Mouse (Mus musculus) stomach, embryonic 16.5 days (tissue): ENCODE measurements around the gene Ubr3. TPM values are rescaled to one million over a fixed set of nuclear protein-coding genes. Genes with fewer than 3 reads are reported as not detected.
"Not testable (repeated sequence)": the region's sequence is repeated elsewhere in the genome, so short reads cannot be mapped to it uniquely, and the experiment has no call there.

Source experiments
- ATAC-seq: fragments of 200-750 bp; cut with Nextera tagmentation; 2 replicates; pipeline ENCODE4 v1.8.0; 2017; ENCODE audit warnings: moderate number of reproducible peaks, moderate TSS enrichment; ENCODE audit not compliant: insufficient read depth, low FRiP score
- H3K27ac ChIP-seq: fragments of 300-500 bp; sonication (generic); 2 replicates; pipeline ENCODE4 v1.5.1; 2014; ENCODE audit warnings: low read length
- H3K27me3 ChIP-seq: fragments of 300-500 bp; sonication (generic); 2 replicates; pipeline ENCODE4 v1.6.1; 2014; ENCODE audit warnings: low read length, control low read depth, mixed read lengths; ENCODE audit not compliant: control insufficient read depth, insufficient read depth
- H3K36me3 ChIP-seq: fragments of 300-500 bp; sonication (generic); 2 replicates; pipeline ENCODE4 v1.6.1; 2014; ENCODE audit warnings: low read length; ENCODE audit not compliant: control insufficient read depth, insufficient read depth
- H3K4me1 ChIP-seq: fragments of 300-500 bp; sonication (generic); 2 replicates; pipeline ENCODE4 v1.6.1; 2014; ENCODE audit warnings: low read length, control low read depth, mixed read lengths; ENCODE audit not compliant: control insufficient read depth, insufficient read depth
- H3K4me2 ChIP-seq: fragments of 300-500 bp; sonication (generic); 2 replicates; pipeline ENCODE4 v1.6.1; 2014; ENCODE audit warnings: low read depth, low read length, mixed read lengths
- H3K4me3 ChIP-seq: fragments of 300-500 bp; sonication (generic); replicated peaks from 2 replicates; pipeline ENCODE4 v1.5.1; 2014; ENCODE audit warnings: mild to moderate bottlenecking, low read length
- H3K9ac ChIP-seq: fragments of 300-500 bp; sonication (generic); 2 replicates; pipeline ENCODE4 v1.6.1; 2014; ENCODE audit warnings: low read length
- H3K9me3 ChIP-seq: fragments of 300-500 bp; sonication (generic); replicated peaks from 2 replicates; pipeline ENCODE4 v1.6.1; 2016; ENCODE audit warnings: low read length, control low read depth; ENCODE audit not compliant: control insufficient read depth
- WGBS: fragments of 180-500 bp; shearing (Covaris S2); extraction: QIAGEN DNeasy Blood & Tissue Kit; methylation state at CpG from one replicate; pipeline ENCODE4 v1.1.7; 2014; 5-methylcytosine and 5-hydroxymethylcytosine counted together
- polyA plus RNA-seq: library from polyadenylated mRNA; unstranded; fragments of >200 nt; fragmentation: Nextera tagmentation; extraction: Ambion mirVana; gene quantifications from 2 replicates; pipeline ENCODE4 v1.2.1, GENCODE M21; 2015

Gene Ubr3
- polyA plus RNA-seq, 1 experiment from 2014 or later = 12.7 TPM

GRCm38 (mm10) chr2:69939649-69940048, 42.6 kb downstream of the Ubr3 start:
- Histone ChIP-seq H3K27ac (no peak overlapping the region), H3K36me3 (no peaks in the 10 kb centered on the region), H3K4me3 (no peak overlapping the region), H3K27me3 (no peaks in the 10 kb centered on the region), H3K4me2 (no peak overlapping the region), H3K9ac (no peak overlapping the region), H3K4me1 (no peaks in the 10 kb centered on the region), H3K9me3 (no peaks in the 10 kb centered on the region)
- WGBS = 92% methylated on average over 5 of the region's 5 CpGs
- no peak for ATAC-seq

- H3K4me2 ChIP-seq = no peak overlapping the region
- 80% methylated on average over 4 of the region's 4 CpGs for WGBS
- no peak for ATAC-seq
These were observed 44.5 kb downstream of the Ubr3 start for GRCm38 (mm10) chr2:69941391-69942030.

GRCm38 (mm10) chr2:69952849-69953248, 55.8 kb downstream of the Ubr3 start:
- Histone ChIP-seq H3K9ac (no peak overlapping the region), H3K4me2 (no peak overlapping the region), H3K27ac (no peak overlapping the region), H3K36me3 (no peaks in the 10 kb centered on the region), H3K9me3 (no peaks in the 10 kb centered on the region), H3K4me1 (no peaks in the 10 kb centered on the region), H3K4me3 (no peak overlapping the region), H3K27me3 (no peaks in the 10 kb centered on the region)
- ATAC-seq = no peak
- WGBS = 70% methylated on average over 8 of the region's 8 CpGs

More at GRCm38 (mm10) chr2:69941391-69942030, 44.5 kb downstream of the Ubr3 start:
- Histone ChIP-seq H3K36me3 (no peaks in the 10 kb centered on the region), H3K4me3 (no peak overlapping the region), H3K9me3 (no peaks in the 10 kb centered on the region), H3K27ac (no peak overlapping the region), H3K9ac (no peak overlapping the region), H3K27me3 (no peaks in the 10 kb centered on the region), H3K4me1 (no peaks in the 10 kb centered on the region)

- no peak for ATAC-seq
- no peak overlapping the region for H3K9ac ChIP-seq
- no peaks in the 10 kb centered on the region for H3K36me3 ChIP-seq
- H3K4me2 ChIP-seq = no peak overlapping the region
- H3K4me3 ChIP-seq = no peak overlapping the region
- H3K9me3 ChIP-seq = no peaks in the 10 kb centered on the region
- H3K27me3 ChIP-seq = no peaks in the 10 kb centered on the region
- no peaks in the 10 kb centered on the region for H3K4me1 ChIP-seq
- no peak overlapping the region for H3K27ac ChIP-seq
- 50% methylated on average over 2 of the region's 2 CpGs for WGBS
These were observed 58.6 kb downstream of the Ubr3 start for GRCm38 (mm10) chr2:69955635-69956034.

GRCm38 (mm10) chr2:69957622-69958021, 60.6 kb downstream of the Ubr3 start:
- Histone ChIP-seq H3K27me3 (no peaks in the 10 kb centered on the region), H3K9me3 (no peaks in the 10 kb centered on the region), H3K4me3 (no peak overlapping the region), H3K4me2 (no peak overlapping the region), H3K4me1 (no peaks in the 10 kb centered on the region), H3K36me3 (0 out of 2 replicates have a peak, but pooled peaks cover 7% of the 10 kb centered on the region), H3K27ac (no peak overlapping the region), H3K9ac (no peak overlapping the region)
- ATAC-seq = no peak
- 82% methylated on average over 2 of the region's 2 CpGs for WGBS

- Histone ChIP-seq H3K27ac (no peak overlapping the region), H3K4me1 (no peaks in the 10 kb centered on the region), H3K9ac (no peak overlapping the region), H3K9me3 (no peaks in the 10 kb centered on the region), H3K4me2 (no peak overlapping the region), H3K27me3 (no peaks in the 10 kb centered on the region), H3K4me3 (no peak overlapping the region), H3K36me3 (peaks cover 18% of the 10 kb centered on the region)
- ATAC-seq = no peak
- 96% methylated on average over 2 of the region's 2 CpGs for WGBS
These were observed 77.8 kb downstream of the Ubr3 start for GRCm38 (mm10) chr2:69974896-69975295.

GRCm38 (mm10) chr2:69989224-69989623, 92.2 kb downstream of the Ubr3 start:
- Histone ChIP-seq H3K36me3 (peaks cover 8% of the 10 kb centered on the region; the same call in 1 of the 2 replicates), H3K9me3 (no peaks in the 10 kb centered on the region), H3K4me2 (no peak overlapping the region), H3K4me3 (no peak overlapping the region), H3K4me1 (no peaks in the 10 kb centered on the region), H3K27ac (no peak overlapping the region), H3K9ac (no peak overlapping the region), H3K27me3 (no peaks in the 10 kb centered on the region)
- 92% methylated on average over 6 of the region's 6 CpGs for WGBS
- no peak for ATAC-seq

- 50% methylated on average over 2 of the region's 2 CpGs for WGBS
- Histone ChIP-seq H3K4me1 (no peaks in the 10 kb centered on the region), H3K36me3 (peaks cover 13% of the 10 kb centered on the region; the same call in 1 of the 2 replicates), H3K9me3 (no peaks in the 10 kb centered on the region), H3K4me2 (no peak overlapping the region), H3K27me3 (no peaks in the 10 kb centered on the region), H3K9ac (no peak overlapping the region), H3K4me3 (no peak overlapping the region), H3K27ac (no peak overlapping the region)
- no peak for ATAC-seq
These were observed 93.6 kb downstream of the Ubr3 start for GRCm38 (mm10) chr2:69990647-69991046.

- H3K27ac ChIP-seq, H3K4me1 ChIP-seq, H3K9ac ChIP-seq, H3K27me3 ChIP-seq, ATAC-seq, H3K4me2 ChIP-seq, H3K9me3 ChIP-seq, H3K4me3 ChIP-seq: not testable (repeated sequence)
- peaks cover 17% of the 10 kb centered on the region; the same call in 1 of the 2 replicates for H3K36me3 ChIP-seq
- WGBS = 87% methylated on average over 3 of the region's 3 CpGs
These were observed 97.2 kb downstream of the Ubr3 start for GRCm38 (mm10) chr2:69994082-69994736.
